Mouse (Mus musculus) embryonic facial prominence, embryonic 10.5 days (tissue): ENCODE data around the gene Sept14. TPM values are rescaled to one million over a fixed set of nuclear protein-coding genes. Genes with fewer than 3 reads are reported as not detected.

Experiments used
- DNase-seq: peaks from one replicate; pipeline ENCODE4 v3.0.0-alpha.2; 2017; ENCODE audit warnings: low spot score
- H3K27ac ChIP-seq: fragments of 300-500 bp; sonication (generic); replicated peaks from 2 replicates; pipeline ENCODE4 v1.5.1; 2016; ENCODE audit warnings: mild to moderate bottlenecking
- H3K27me3 ChIP-seq: fragments of 300-500 bp; sonication (generic); replicated peaks from 2 replicates; pipeline ENCODE4 v1.6.1; 2016; ENCODE audit warnings: low read depth, mild to moderate bottlenecking; ENCODE audit not compliant: poor library complexity, severe bottlenecking
- H3K36me3 ChIP-seq: fragments of 300-500 bp; sonication (generic); replicated peaks from 2 replicates; pipeline ENCODE4 v1.6.1; 2016; ENCODE audit warnings: mild to moderate bottlenecking, moderate library complexity
- H3K4me1 ChIP-seq: fragments of 300-500 bp; sonication (generic); 2 replicates; pipeline ENCODE4 v1.6.1; 2016
- H3K4me3 ChIP-seq: fragments of 300-500 bp; sonication (generic); 2 replicates; pipeline ENCODE4 v1.5.1; 2016; ENCODE audit warnings: mild to moderate bottlenecking, moderate library complexity
- H3K9me3 ChIP-seq: fragments of 300-500 bp; sonication (generic); 2 replicates; pipeline ENCODE4 v1.6.1; 2016; ENCODE audit warnings: mild to moderate bottlenecking
- WGBS: fragments of 180-500 bp; shearing (Covaris S2); methylation state at CpG from one replicate; pipeline ENCODE4 v1.1.7; 2016; 5-methylcytosine and 5-hydroxymethylcytosine counted together
- polyA plus RNA-seq: library from polyadenylated mRNA; unstranded; fragments of >200 nt; fragmentation: Nextera tagmentation; extraction: Ambion mirVana; gene quantifications from 2 replicates; pipeline ENCODE4 v1.2.1, GENCODE M21; 2016

Gene Sept14
- polyA plus RNA-seq, 1 experiment from 2014 or later = not detected

- no peak for DNase-seq
- no peaks in the 10 kb centered on the region for H3K9me3 ChIP-seq
- H3K4me3 ChIP-seq = no peak overlapping the region
- 88% methylated on average over 5 of the region's 5 CpGs for WGBS
- peaks cover 17% of the 10 kb centered on the region for H3K36me3 ChIP-seq
- no peak overlapping the region for H3K27ac ChIP-seq
- no peaks in the 10 kb centered on the region for H3K27me3 ChIP-seq
- peaks cover 6% of the 10 kb centered on the region for H3K4me1 ChIP-seq
Observed at GRCm38 (mm10) chr5:129664090-129664489, 44.2 kb downstream of the Sept14 start.

GRCm38 (mm10) chr5:129657931-129658330 lies 50.4 kb downstream of the Sept14 start:
- WGBS = 95% methylated on average over 15 of the region's 15 CpGs
- H3K4me3 ChIP-seq = no peak overlapping the region
- H3K9me3 ChIP-seq = no peaks in the 10 kb centered on the region
- H3K36me3 ChIP-seq = peaks cover 65% of the 10 kb centered on the region
- no peaks in the 10 kb centered on the region for H3K4me1 ChIP-seq
- no peak overlapping the region for H3K27ac ChIP-seq
- no peak for DNase-seq
- H3K27me3 ChIP-seq = no peaks in the 10 kb centered on the region

DNA sequence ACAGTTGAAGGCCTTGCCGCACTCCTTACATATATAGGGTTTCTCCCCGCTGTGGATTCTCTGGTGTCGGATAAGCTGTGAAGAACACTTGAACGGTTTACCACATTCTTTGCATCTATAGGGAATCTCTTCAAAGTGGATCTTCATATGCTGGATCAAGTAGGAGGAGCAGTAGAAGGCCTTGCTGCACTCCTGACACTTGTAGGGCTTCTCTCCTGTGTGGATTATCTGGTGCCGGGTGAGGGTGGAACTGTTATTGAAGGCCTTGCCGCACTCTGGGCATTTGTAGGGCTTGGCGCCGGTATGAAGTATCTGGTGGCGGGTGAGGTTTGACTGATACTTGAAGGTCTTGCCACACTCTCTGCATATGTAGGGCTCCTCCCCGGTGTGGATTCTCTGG lies 51.3 kb downstream of the Sept14 start:
- WGBS = 95% methylated on average over 10 of the region's 10 CpGs
- Histone ChIP-seq H3K4me1 (no peaks in the 10 kb centered on the region), H3K27ac (no peak overlapping the region), H3K4me3 (no peak overlapping the region), H3K9me3 (no peaks in the 10 kb centered on the region), H3K36me3 (peaks cover 65% of the 10 kb centered on the region), H3K27me3 (no peaks in the 10 kb centered on the region)
- DNase-seq = no peak

- Histone ChIP-seq H3K9me3 (no peaks in the 10 kb centered on the region), H3K27me3 (no peaks in the 10 kb centered on the region), H3K4me1 (no peaks in the 10 kb centered on the region), H3K27ac (no peak overlapping the region), H3K4me3 (no peak overlapping the region), H3K36me3 (peaks cover 16% of the 10 kb centered on the region)
- WGBS = 92% methylated on average over 5 of the region's 5 CpGs
- no peak for DNase-seq
Observed at GRCm38 (mm10) chr5:129650858-129651257, 57.5 kb downstream of the Sept14 start.

Other genes starting within 250 kb of the Sept14 start
- 43.0 and 43.7 TPM in 2 replicates for gene Sfswap, start 207.3 kb downstream of the Sept14 start, polyA plus RNA-seq
- gene Mmp17, start 124.3 kb downstream of the Sept14 start, polyA plus RNA-seq = 2.1 and 3.4 TPM in 2 replicates
- 6.5 and 7.3 TPM in 2 replicates for gene Zfp11, start 38.4 kb downstream of the Sept14 start, polyA plus RNA-seq
- gene Mrps17, start 7.0 kb upstream of the Sept14 start, polyA plus RNA-seq = 178 and 186 TPM in 2 replicates
- gene Nipsnap2, start 16.6 kb upstream of the Sept14 start, polyA plus RNA-seq = 74.2 and 74.8 TPM in 2 replicates
- 35.5 and 38.6 TPM in 2 replicates for gene Psph, start 78.9 kb upstream of the Sept14 start, polyA plus RNA-seq
- gene Sumf2, start 138.5 kb upstream of the Sept14 start, polyA plus RNA-seq = 44.3 and 44.9 TPM in 2 replicates
- gene Chchd2, start 179.0 kb upstream of the Sept14 start, polyA plus RNA-seq = 1,193 and 1,199 TPM in 2 replicates
- gene Zbed5, start 187.2 kb upstream of the Sept14 start, polyA plus RNA-seq = 7.4 and 7.7 TPM in 2 replicates
- 0.11 and 0.19 TPM in 2 replicates for gene Phkg1, start 190.0 kb upstream of the Sept14 start, polyA plus RNA-seq
- 3.5 and 3.7 TPM in 2 replicates for gene Nupr1l, start 200.0 kb upstream of the Sept14 start, polyA plus RNA-seq
- gene Vkorc1l1, start 233.5 kb upstream of the Sept14 start, polyA plus RNA-seq = 29.2 and 34.7 TPM in 2 replicates